Mouse (Mus musculus) liver, embryonic 12.5 days (tissue): ENCODE data around the gene Rpl22l1. TPM values are rescaled to one million over a fixed set of nuclear protein-coding genes. Genes with fewer than 3 reads are reported as not detected.

Source experiments
- ATAC-seq: fragments of 200-750 bp; cut with Nextera tagmentation; 2 replicates; pipeline ENCODE4 v1.8.0; 2017; ENCODE audit warnings: moderate number of reproducible peaks, mild to moderate bottlenecking, moderate library complexity
- H3K27ac ChIP-seq: fragments of 300-500 bp; sonication (generic); 2 replicates; pipeline ENCODE4 v1.5.1; 2016; ENCODE audit warnings: mild to moderate bottlenecking
- H3K27me3 ChIP-seq: fragments of 300-500 bp; sonication (generic); replicated peaks from 2 replicates; pipeline ENCODE4 v1.6.1; 2016; ENCODE audit warnings: mild to moderate bottlenecking, moderate library complexity
- H3K36me3 ChIP-seq: fragments of 300-500 bp; sonication (generic); 2 replicates; pipeline ENCODE4 v1.6.1; 2016; ENCODE audit warnings: mild to moderate bottlenecking, moderate library complexity
- H3K4me1 ChIP-seq: fragments of 300-500 bp; sonication (generic); 2 replicates; pipeline ENCODE4 v1.6.1; 2016
- H3K4me2 ChIP-seq: fragments of 300-500 bp; sonication (generic); 2 replicates; pipeline ENCODE4 v1.6.1; 2016; ENCODE audit warnings: mild to moderate bottlenecking, moderate library complexity
- H3K4me3 ChIP-seq: fragments of 300-500 bp; sonication (generic); 2 replicates; pipeline ENCODE4 v1.5.1; 2016; ENCODE audit warnings: mild to moderate bottlenecking, moderate library complexity
- H3K9ac ChIP-seq: fragments of 300-500 bp; sonication (generic); 2 replicates; pipeline ENCODE4 v1.6.1; 2016; ENCODE audit warnings: mild to moderate bottlenecking, moderate library complexity
- H3K9me3 ChIP-seq: fragments of 300-500 bp; sonication (generic); replicated peaks from 2 replicates; pipeline ENCODE4 v1.6.1; 2016; ENCODE audit warnings: mild to moderate bottlenecking, moderate library complexity
- WGBS: fragments of 180-500 bp; shearing (Covaris S2); methylation state at CpG from one replicate; pipeline ENCODE4 v1.1.7; 2016; ENCODE audit not compliant: insufficient replicate concordance; 5-methylcytosine and 5-hydroxymethylcytosine counted together
- polyA plus RNA-seq: library from polyadenylated mRNA; unstranded; fragments of >200 nt; fragmentation: Nextera tagmentation; extraction: Ambion mirVana; gene quantifications from 2 replicates; pipeline ENCODE4 v1.2.1, GENCODE M21; 2016

The Rpl22l1 gene
- polyA plus RNA-seq, 1 experiment from 2014 or later: 416 TPM

DNA sequence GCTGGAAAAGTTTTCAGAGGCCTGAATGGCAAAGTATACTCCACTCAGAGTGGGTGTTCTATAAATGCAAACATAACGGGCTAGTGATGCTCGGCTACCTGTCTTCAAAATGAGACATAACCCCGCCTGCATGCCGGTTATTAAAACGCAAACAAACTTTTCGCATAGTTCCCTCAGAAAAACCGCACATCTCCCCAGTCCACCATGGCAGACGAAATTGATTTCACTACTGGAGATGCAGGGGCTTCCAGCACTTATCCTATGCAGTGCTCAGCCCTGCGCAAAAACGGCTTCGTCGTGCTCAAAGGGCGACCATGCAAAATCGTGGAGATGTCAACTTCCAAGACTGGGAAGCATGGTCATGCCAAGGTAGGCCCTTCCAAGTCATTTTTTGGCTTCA lies 23.4 kb upstream of the Rpl22l1 start:
- Histone ChIP-seq H3K4me2 (peak overlapping the region; percentile 98), H3K4me3 (peak overlapping the region; percentile 84), H3K27me3 (no peaks in the 10 kb centered on the region), H3K9ac (peak overlapping the region; percentile 85), H3K9me3 (no peaks in the 10 kb centered on the region), H3K27ac (no peak overlapping the region), H3K36me3 (0 out of 2 replicates have a peak, but pooled peaks cover 4% of the 10 kb centered on the region), H3K4me1 (peaks cover 45% of the 10 kb centered on the region)
- 26% methylated on average over 14 of the region's 14 CpGs for WGBS
- ATAC-seq: no peak

DNA sequence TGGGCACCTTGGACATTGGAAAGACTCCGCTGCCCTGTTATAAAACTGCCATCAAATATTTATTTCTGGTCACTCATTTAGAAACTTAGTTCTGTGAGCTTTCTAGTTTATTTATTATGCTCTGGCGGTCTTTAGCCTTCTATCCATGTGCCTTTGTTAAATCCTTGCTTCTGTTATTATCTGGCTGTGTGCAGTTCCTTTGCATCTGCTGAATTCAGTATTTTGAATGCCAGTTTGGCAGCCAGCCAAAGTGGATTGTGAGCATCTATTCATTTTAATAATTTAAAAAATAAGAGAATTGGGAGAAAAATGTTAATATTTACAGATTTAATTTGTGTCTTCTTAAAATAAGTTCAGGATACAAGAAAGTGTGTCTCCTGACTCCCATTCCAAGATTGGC lies 21.1 kb upstream of the Rpl22l1 start:
- 87% methylated on average over 2 of the region's 2 CpGs for WGBS
- no peak for ATAC-seq
- H3K36me3 ChIP-seq: 0 out of 2 replicates have a peak, but pooled peaks cover 4% of the 10 kb centered on the region

DNA sequence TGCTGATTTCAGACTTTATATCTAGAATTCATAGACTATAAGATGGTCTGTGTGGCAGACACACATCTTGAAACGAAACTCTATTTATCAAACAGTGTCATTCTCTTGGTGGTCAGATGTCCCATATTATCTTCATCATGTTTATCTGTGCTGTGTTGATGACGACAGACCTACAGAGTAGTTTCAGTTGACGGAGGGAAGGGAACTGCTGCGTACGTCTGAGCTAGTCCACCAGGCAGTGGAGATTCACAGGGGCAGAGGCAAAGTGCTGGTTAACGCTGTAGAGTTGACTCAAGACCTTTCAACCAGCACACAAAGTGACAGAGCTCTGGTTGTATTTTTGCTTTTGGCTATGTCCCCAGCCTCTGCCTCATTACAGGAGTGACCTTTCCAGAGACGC lies 10.4 kb upstream of the Rpl22l1 start:
- no peak overlapping the region for H3K4me2 ChIP-seq
- H3K9ac ChIP-seq: no peak overlapping the region
- H3K36me3 ChIP-seq: no peaks in the 10 kb centered on the region
- 0 out of 2 replicates have a peak, but pooled peaks cover 4% of the 10 kb centered on the region for H3K4me1 ChIP-seq
- ATAC-seq: no peak
- H3K27ac ChIP-seq: no peak overlapping the region
- WGBS: 53% methylated on average over 7 of the region's 7 CpGs
- no peaks in the 10 kb centered on the region for H3K9me3 ChIP-seq
- H3K27me3 ChIP-seq: no peaks in the 10 kb centered on the region
- H3K4me3 ChIP-seq: no peak overlapping the region

More for the DNA sequence above, 21.1 kb upstream of the Rpl22l1 start:
- no peak overlapping the region for H3K27ac ChIP-seq
- no peak overlapping the region for H3K4me3 ChIP-seq
- peaks cover 39% of the 10 kb centered on the region for H3K4me1 ChIP-seq
- H3K4me2 ChIP-seq: no peak overlapping the region
- H3K9me3 ChIP-seq: no peaks in the 10 kb centered on the region
- H3K27me3 ChIP-seq: no peaks in the 10 kb centered on the region
- no peak overlapping the region for H3K9ac ChIP-seq

DNA sequence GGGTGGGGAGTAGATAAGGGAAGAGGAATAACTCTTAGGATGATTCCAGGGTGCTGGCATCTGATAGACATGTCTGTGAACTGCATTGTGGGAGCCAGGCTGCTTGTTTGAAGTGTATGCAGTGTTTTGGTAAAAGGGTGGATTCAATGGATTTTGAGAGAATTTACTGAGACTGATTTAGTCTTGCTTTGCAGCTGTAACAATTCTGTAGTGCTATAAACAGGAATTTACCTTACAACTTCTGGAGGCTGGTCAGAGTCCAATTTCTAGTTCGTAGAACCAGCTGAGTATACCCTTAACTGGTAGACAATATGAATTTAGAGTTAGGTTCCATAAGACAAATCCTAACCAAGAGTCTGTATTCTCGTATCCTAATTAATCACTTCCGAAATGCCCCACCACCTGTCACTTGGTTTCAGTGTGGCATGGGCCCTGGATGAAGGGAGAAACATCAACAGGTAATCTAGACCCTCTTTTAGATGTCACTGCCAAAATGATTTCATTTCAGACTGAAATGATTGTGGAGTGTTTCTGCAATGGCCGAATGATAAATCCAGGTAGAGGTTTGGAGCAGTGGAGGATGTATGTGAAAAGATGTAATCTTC lies 2.9 kb downstream of the Rpl22l1 start:
- WGBS: 80% methylated on average over 4 of the region's 4 CpGs
- Histone ChIP-seq H3K36me3 (peaks cover 32% of the 10 kb centered on the region), H3K4me2 (no peak overlapping the region), H3K9me3 (no peaks in the 10 kb centered on the region), H3K27ac (no peak overlapping the region), H3K9ac (no peak overlapping the region), H3K27me3 (no peaks in the 10 kb centered on the region), H3K4me3 (no peak overlapping the region), H3K4me1 (peaks cover 19% of the 10 kb centered on the region)
- ATAC-seq: no peak

DNA sequence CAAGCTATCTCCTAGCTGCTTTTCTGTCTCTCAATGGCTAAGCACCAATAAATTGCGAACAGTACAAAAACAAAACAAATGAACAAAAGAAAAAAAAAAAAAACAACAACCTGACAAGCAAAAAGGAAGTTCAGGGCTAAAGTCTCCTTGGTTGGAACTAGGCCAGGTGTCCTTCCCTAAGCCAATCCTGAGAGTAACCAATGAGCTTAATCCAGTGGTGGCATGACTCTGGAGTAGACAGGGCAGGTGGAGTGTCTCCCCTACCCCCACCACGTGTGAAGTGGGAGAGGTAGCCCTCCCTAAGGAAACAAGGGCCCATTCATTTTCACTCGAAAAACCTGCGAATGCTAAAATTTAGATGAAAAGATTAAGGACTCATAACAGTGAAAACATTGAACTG lies 6.2 kb downstream of the Rpl22l1 start:
- ATAC-seq: no peak
- no peaks in the 10 kb centered on the region for H3K27me3 ChIP-seq
- peaks cover 29% of the 10 kb centered on the region for H3K36me3 ChIP-seq
- H3K4me1 ChIP-seq: peaks cover 12% of the 10 kb centered on the region
- WGBS: 66% methylated on average over 4 of the region's 4 CpGs
- H3K9me3 ChIP-seq: no peaks in the 10 kb centered on the region
- no peak overlapping the region for H3K27ac ChIP-seq
- no peak overlapping the region for H3K9ac ChIP-seq
- no peak overlapping the region for H3K4me3 ChIP-seq
- no peak overlapping the region for H3K4me2 ChIP-seq

DNA sequence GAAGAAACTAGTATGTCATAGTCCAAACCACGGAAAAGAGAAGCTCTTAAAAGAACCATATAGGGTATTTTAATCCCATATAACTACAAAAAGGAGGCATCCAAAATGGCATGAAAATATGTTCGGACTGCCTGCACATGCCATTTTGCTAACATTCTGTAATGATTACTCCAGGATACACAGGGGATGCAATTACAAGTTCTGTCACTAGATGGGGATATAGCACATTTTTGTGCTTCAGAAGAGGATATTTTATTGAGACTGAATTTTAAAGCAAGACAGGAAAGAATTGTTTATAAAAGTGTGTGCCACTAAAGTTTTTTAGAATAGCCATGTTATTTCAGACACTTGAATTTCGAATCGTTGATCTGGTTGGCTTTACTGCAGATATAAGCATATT lies 9.1 kb downstream of the Rpl22l1 start:
- Histone ChIP-seq H3K9me3 (no peaks in the 10 kb centered on the region), H3K36me3 (peaks cover under 1% of the 10 kb centered on the region; the same call in 1 of the 2 replicates), H3K9ac (no peak overlapping the region), H3K27me3 (no peaks in the 10 kb centered on the region), H3K4me1 (peaks cover 8% of the 10 kb centered on the region), H3K27ac (no peak overlapping the region), H3K4me2 (no peak overlapping the region), H3K4me3 (no peak overlapping the region)
- 9% methylated on average over 4 of the region's 4 CpGs for WGBS
- no peak for ATAC-seq

DNA sequence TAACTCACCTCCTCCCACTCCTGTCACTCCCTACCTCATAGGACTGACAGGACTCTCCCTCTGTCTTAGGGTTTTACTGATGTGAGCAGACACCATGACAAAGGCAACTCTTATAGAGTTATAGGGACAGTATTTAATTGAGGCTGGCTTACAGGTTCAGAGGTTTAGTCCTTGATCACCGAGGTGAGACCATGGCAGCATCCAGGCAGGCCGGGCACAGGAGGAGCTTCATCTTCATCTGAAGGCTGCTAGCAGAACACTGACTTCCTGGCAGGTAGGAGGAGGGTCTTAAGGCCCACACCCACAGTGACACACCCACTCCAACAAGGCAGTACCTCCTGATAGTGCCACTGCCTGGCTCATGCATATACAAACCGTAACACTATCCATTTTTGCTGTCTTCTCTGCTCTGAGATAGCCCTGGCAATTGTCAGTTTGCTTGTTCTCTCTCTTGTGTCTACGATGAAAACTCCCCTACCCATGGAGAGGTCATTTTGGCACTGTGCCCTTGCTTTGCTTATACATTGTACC lies 10.8 kb downstream of the Rpl22l1 start:
- Histone ChIP-seq H3K9ac (no peak overlapping the region), H3K4me1 (peaks cover 8% of the 10 kb centered on the region), H3K4me3 (no peak overlapping the region), H3K36me3 (no peaks in the 10 kb centered on the region), H3K27ac (no peak overlapping the region), H3K27me3 (no peaks in the 10 kb centered on the region), H3K9me3 (no peaks in the 10 kb centered on the region), H3K4me2 (no peak overlapping the region)
- WGBS: 62% methylated on average over 4 of the region's 4 CpGs
- peak; percentile 71 for ATAC-seq

DNA sequence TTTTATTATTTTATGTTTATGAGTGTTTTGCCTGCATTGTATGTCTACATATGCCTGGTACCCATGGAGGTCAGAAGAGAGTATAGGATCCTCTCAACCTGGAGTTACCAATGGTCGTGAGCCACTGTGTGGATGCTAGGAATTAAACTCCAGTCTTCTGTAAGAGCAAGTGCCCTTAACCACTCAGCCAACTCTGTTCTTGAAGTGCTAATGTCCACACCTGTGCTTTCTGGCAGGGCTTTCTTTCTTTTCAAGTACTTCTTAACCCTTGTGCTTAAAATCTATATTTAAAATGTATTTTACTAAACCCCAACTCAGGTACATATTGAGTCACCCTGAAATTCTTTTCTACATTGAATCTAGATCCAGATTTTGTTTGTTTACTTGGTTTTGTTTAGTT lies 21.0 kb downstream of the Rpl22l1 start:
- no peaks in the 10 kb centered on the region for H3K4me1 ChIP-seq
- ATAC-seq: no peak
- H3K36me3 ChIP-seq: no peaks in the 10 kb centered on the region
- H3K9ac ChIP-seq: no peak overlapping the region
- no peak overlapping the region for H3K4me2 ChIP-seq
- 59% methylated on average over 1 of the region's 1 CpGs for WGBS
- no peaks in the 10 kb centered on the region for H3K27me3 ChIP-seq
- no peak overlapping the region for H3K4me3 ChIP-seq
- H3K27ac ChIP-seq: no peak overlapping the region
- no peaks in the 10 kb centered on the region for H3K9me3 ChIP-seq

DNA sequence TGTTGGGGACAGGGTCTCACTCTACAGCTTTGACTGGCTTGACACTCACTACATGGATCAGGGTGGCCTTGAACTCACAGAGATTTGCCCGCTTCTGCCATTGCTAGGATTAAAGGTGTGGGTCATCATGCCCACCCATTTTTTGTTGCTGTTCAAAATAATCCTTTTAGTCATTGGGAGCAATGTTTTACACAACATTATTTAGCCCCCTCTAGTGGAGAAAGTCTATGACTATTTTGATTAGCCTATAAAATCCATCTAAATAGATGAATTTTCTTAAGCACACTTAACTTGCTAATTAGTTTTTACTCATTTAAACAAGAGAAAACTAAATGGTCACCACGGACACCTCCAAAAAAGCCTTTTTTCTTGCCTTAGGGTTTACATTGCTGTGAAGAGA lies 22.4 kb downstream of the Rpl22l1 start:
- WGBS: 54% methylated on average over 2 of the region's 2 CpGs

DNA sequence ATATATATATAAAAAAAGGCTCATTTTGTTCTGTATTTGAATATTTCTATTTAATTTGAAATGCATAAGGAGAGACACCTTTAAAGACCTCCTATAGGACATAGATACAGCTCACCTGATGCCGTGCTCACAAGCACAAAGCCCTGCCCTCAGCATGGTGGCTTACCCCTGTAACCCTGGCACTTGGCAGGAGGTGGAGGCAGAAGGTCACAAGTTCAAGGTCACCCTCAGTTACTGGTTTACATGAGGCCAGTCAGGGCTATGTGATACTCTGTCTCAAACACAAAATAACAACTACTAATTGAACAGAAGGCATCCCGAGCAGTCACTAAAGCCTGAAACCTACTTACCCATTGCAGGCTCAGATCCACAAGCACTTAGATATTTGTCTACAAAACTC lies 24.2 kb downstream of the Rpl22l1 start:
- H3K27me3 ChIP-seq: no peaks in the 10 kb centered on the region
- no peaks in the 10 kb centered on the region for H3K36me3 ChIP-seq
- H3K4me1 ChIP-seq: no peaks in the 10 kb centered on the region
- no peak overlapping the region for H3K27ac ChIP-seq
- no peak overlapping the region for H3K4me2 ChIP-seq
- 63% methylated on average over 2 of the region's 2 CpGs for WGBS
- no peak overlapping the region for H3K4me3 ChIP-seq
- H3K9ac ChIP-seq: no peak overlapping the region
- no peak for ATAC-seq
- H3K9me3 ChIP-seq: no peaks in the 10 kb centered on the region

More for the DNA sequence above, 22.4 kb downstream of the Rpl22l1 start:
- Histone ChIP-seq H3K4me3 (no peak overlapping the region), H3K27ac (no peak overlapping the region), H3K9ac (no peak overlapping the region), H3K4me2 (no peak overlapping the region), H3K9me3 (no peaks in the 10 kb centered on the region), H3K36me3 (no peaks in the 10 kb centered on the region), H3K4me1 (no peaks in the 10 kb centered on the region), H3K27me3 (no peaks in the 10 kb centered on the region)
- no peak for ATAC-seq

DNA sequence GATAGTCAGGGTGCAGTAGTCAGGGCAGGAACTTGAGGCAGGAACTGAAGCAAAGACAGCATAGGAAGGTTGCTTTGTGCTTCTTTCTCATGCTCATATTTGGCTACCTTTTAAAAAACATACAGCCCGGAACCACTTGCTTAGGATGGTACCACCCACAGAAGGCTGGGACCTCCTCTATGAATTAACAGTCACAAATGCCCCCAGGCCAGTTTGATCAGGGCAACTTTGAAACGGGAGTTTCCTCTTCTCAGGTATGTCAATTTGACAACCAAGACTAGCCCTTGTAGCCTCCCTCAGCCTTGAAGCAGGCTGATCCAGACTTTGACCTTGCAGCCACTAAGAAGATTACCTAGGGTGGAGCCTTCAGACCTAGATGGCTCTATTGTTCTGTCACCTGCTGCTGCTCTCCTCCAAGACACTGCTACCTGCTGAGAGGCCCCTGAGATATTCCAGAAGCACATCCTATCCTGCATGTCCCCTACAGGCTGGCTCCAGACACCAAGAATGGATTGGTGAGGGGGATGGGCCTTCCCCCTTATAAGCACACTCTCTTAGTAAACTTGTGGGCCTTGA lies 31.6 kb downstream of the Rpl22l1 start:
- 59% methylated on average over 2 of the region's 2 CpGs for WGBS
- Histone ChIP-seq H3K27ac (no peak overlapping the region), H3K4me2 (no peak overlapping the region), H3K9ac (no peak overlapping the region), H3K27me3 (no peaks in the 10 kb centered on the region), H3K4me3 (no peak overlapping the region), H3K9me3 (no peaks in the 10 kb centered on the region), H3K4me1 (no peaks in the 10 kb centered on the region), H3K36me3 (no peaks in the 10 kb centered on the region)
- ATAC-seq: no peak

DNA sequence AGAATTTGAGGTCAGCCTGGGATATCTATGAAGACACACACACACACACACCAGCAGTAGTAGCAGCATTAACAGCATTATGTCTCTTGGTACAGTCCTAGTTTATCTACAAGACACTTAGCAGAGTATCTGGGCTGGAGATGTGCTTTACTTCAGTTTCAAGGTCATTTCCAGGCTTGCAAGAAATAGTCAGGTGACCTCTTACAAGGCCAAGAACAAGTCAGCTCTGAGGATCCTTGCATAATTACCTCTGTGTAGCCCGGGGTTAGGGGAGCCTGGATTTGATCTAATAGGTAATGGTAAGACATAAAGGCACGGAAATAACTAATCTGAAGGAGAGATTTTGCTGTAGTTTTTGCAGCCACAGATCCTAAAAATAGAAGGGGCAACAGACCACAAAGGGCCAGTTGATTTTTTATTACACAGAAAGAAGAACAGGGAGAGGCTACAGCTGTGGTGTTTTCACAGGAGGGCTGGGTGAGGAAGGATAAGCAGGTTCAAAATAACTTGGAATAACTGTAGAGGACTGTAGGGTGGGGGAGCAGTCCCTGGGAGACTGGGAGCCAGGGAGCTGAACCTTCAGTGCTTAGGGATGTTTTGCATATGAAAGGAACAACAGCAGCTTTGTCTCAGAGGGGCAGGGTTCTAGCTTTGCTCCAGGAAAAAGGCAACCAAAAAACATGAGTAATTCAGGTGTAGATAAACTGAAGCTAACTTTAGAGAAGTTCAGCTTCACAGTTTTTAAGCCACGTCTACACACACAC lies 36.8 kb downstream of the Rpl22l1 start:
- Histone ChIP-seq H3K9me3 (no peaks in the 10 kb centered on the region), H3K27ac (no peak overlapping the region), H3K4me3 (no peak overlapping the region), H3K36me3 (no peaks in the 10 kb centered on the region), H3K27me3 (no peaks in the 10 kb centered on the region), H3K4me2 (no peak overlapping the region), H3K4me1 (no peaks in the 10 kb centered on the region), H3K9ac (no peak overlapping the region)
- WGBS: 26% methylated on average over 3 of the region's 3 CpGs
- no peak for ATAC-seq
